8 mouse cellular contexts compared by ENCODE assay signal in the genomic region with DNA sequence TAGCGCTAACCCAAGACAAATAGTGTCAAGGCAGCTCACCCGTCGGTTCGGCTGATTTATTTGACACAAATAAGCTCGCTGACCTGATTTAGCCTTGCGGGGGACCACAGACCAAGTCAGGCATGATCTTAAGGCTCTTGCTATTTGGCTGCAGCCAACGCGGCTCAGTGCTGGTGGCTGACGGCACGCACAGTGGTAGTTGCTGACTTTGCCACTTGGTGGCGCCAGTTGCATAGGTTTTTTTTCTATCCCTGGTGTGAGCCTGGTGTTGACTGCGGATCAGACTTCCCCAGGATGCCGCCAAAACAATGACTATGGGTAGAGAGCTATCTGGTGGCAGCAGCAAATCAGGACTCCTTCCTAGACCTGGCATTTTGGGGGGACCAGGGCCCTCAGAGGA. TPM values are rescaled to one million over a fixed set of nuclear protein-coding genes. Genes with fewer than 3 reads are reported as not detected.
DNase-seq lines count a peak whose midpoint lies in the region; ATAC-seq lines count a peak whose summit lies in the region.

No protein-coding gene starts in this region.

- no peak overlapping the region for H3K27ac ChIP-seq in heart, embryonic 14.5 days (replicated peaks in 1 of 2; ENCODE audit: control insufficient read depth in 1 of 2, insufficient read depth in 1 of 2, low read depth in 2 of 2, low read length in 2 of 2)
- H3K27ac ChIP-seq in liver, embryonic 12.5 days: no peak overlapping the region
- H3K27ac ChIP-seq in neural tube, embryonic 11.5 days (ENCODE audit: low read depth, low read length): no peak overlapping the region

- H3K9ac ChIP-seq in heart, embryonic 14.5 days (ENCODE audit: low read length): no peak overlapping the region
- no peak overlapping the region for H3K9ac ChIP-seq in liver, embryonic 12.5 days
- H3K9ac ChIP-seq in neural tube, embryonic 11.5 days (ENCODE audit: low read length): no peak overlapping the region

- DNase-seq in CD4-positive helper T cell, adult 2 months (ENCODE audit: low read depth, low spot score): peak; percentile 73
- peak; percentile 91 for DNase-seq in brain, adult 2 months (ENCODE audit: low read depth, low spot score)
- DNase-seq in fibroblast of lung, adult 2 months (ENCODE audit: low read depth): peak; percentile 81
- peak; percentile 93 for DNase-seq in kidney, postnatal 10 days
- peak; percentile 91 for DNase-seq in neural tube, embryonic 11.5 days (ENCODE audit: low spot score)
- peak; percentile 58 for DNase-seq in telencephalon, adult 2 months (ENCODE audit: low read depth, low spot score)

- peak overlapping the region; percentile 31; the same call in 1 of the 2 replicates for H3K4me2 ChIP-seq in heart, embryonic 14.5 days (ENCODE audit: low read length)
- 0 out of 2 replicates have a peak overlapping the region, but pooled peaks have one; percentile 29 for H3K4me2 ChIP-seq in liver, embryonic 12.5 days
- H3K4me2 ChIP-seq in neural tube, embryonic 11.5 days (ENCODE audit: low read depth): 0 out of 2 replicates have a peak overlapping the region, but pooled peaks have one; percentile 21

- no peaks in the 10 kb centered on the region for H3K36me3 ChIP-seq in heart, embryonic 14.5 days (ENCODE audit: control insufficient read depth, insufficient read depth, low read length)
- no peaks in the 10 kb centered on the region for H3K36me3 ChIP-seq in liver, embryonic 12.5 days
- no peaks in the 10 kb centered on the region for H3K36me3 ChIP-seq in neural tube, embryonic 11.5 days (ENCODE audit: control insufficient read depth, insufficient read depth, low read length)

- H3K27me3 ChIP-seq in heart, embryonic 14.5 days (ENCODE audit: control insufficient read depth, insufficient read depth, low read length): peaks cover 53% of the 10 kb centered on the region
- peaks cover 61% of the 10 kb centered on the region for H3K27me3 ChIP-seq in liver, embryonic 12.5 days (replicated peaks)
- H3K27me3 ChIP-seq in neural tube, embryonic 11.5 days (ENCODE audit: control insufficient read depth, insufficient read depth, low read length): 0 out of 2 replicates have a peak, but pooled peaks cover 2% of the 10 kb centered on the region

- no peaks in the 10 kb centered on the region for H3K9me3 ChIP-seq in heart, embryonic 14.5 days (ENCODE audit: control insufficient read depth, low read length)
- no peaks in the 10 kb centered on the region for H3K9me3 ChIP-seq in liver, embryonic 12.5 days (replicated peaks)
- H3K9me3 ChIP-seq in neural tube, embryonic 11.5 days (ENCODE audit: control insufficient read depth, low read length): no peaks in the 10 kb centered on the region

- H3K4me3 ChIP-seq in heart, embryonic 14.5 days (ENCODE audit: control insufficient read depth in 1 of 2, insufficient read depth in 1 of 2, low read depth in 1 of 2, low read length in 2 of 2): no peak overlapping the region
- no peak overlapping the region for H3K4me3 ChIP-seq in liver, embryonic 12.5 days
- H3K4me3 ChIP-seq in neural tube, embryonic 11.5 days (ENCODE audit: low read depth, low read length): no peak overlapping the region

- peak; percentile 49 for ATAC-seq in heart, embryonic 14.5 days (ENCODE audit: insufficient number of reproducible peaks, insufficient read depth, low FRiP score, low read depth)
- peak; percentile 69 for ATAC-seq in liver, embryonic 12.5 days
- ATAC-seq in neural tube, embryonic 11.5 days (ENCODE audit: insufficient read depth, low FRiP score, low TSS enrichment): peak; percentile 31; the same call in 1 of the 2 replicates

- H3K4me1 ChIP-seq in heart, embryonic 14.5 days (ENCODE audit: control insufficient read depth in 2 of 2, insufficient read depth in 2 of 2, low read length in 2 of 2): peaks cover 4 to 7% of the 10 kb centered on the region in 2 experiments; a peak in 3 of 4 replicates
- H3K4me1 ChIP-seq in liver, embryonic 12.5 days: no peaks in the 10 kb centered on the region
- no peaks in the 10 kb centered on the region for H3K4me1 ChIP-seq in neural tube, embryonic 11.5 days (ENCODE audit: control insufficient read depth, insufficient read depth, low read length)

- 3% methylated on average over 13 of the region's 13 CpGs for WGBS in heart, embryonic 14.5 days
- 1% methylated on average over 13 of the region's 13 CpGs for WGBS in liver, embryonic 12.5 days (ENCODE audit: insufficient replicate concordance)
- WGBS in neural tube, embryonic 11.5 days: 1% methylated on average over 13 of the region's 13 CpGs

RNA-seq across cellular contexts. Expression of gene 2410131K14Rik, which starts 24.0 kb away (rescaled TPM):
- 5.7 and 6.0 TPM in 2 replicates for polyA plus RNA-seq in heart, embryonic 14.5 days (2014; fragmentation: Nextera tagmentation; extraction: Ambion mirVana)
- 2.3 and 2.6 TPM in 2 replicates for polyA plus RNA-seq in liver, embryonic 12.5 days (2016; fragmentation: Nextera tagmentation; extraction: Ambion mirVana)
- 12.8 and 14.8 TPM in 2 replicates for polyA plus RNA-seq in neural tube, embryonic 11.5 days (2014; fragmentation: Nextera tagmentation; extraction: Ambion mirVana)

RNA-seq across cellular contexts. Expression of gene Rnft2, which starts 24.1 kb away (rescaled TPM):
- 1.1 and 1.2 TPM in 2 replicates for polyA plus RNA-seq in heart, embryonic 14.5 days (2014; fragmentation: Nextera tagmentation; extraction: Ambion mirVana)
- polyA plus RNA-seq in liver, embryonic 12.5 days (2016; fragmentation: Nextera tagmentation; extraction: Ambion mirVana): 0.52 and 0.54 TPM in 2 replicates
- polyA plus RNA-seq in neural tube, embryonic 11.5 days (2014; fragmentation: Nextera tagmentation; extraction: Ambion mirVana): 4.3 and 7.4 TPM in 2 replicates
